Mouse (Mus musculus) G1E (cell line): Measurements from ENCODE around the gene Tmem74b.

Source experiments
- CTCF ChIP-seq: IDR thresholded peaks from 2 replicates; pipeline ENCODE4 v1.5.1; 2012; ENCODE audit warnings: low read depth, low read length, inconsistent platforms, mixed read lengths
- GATA1 ChIP-seq: IDR thresholded peaks from 2 replicates; pipeline ENCODE4 v1.6.1; 2012; ENCODE audit warnings: borderline replicate concordance, low read length, inconsistent platforms, mixed read lengths
- POLR2AphosphoS5 ChIP-seq: IDR thresholded peaks from 2 replicates; pipeline ENCODE4 v1.6.1; 2012; ENCODE audit warnings: low read depth, low read length, inconsistent platforms; ENCODE audit not compliant: insufficient replicate concordance
- TAL1 ChIP-seq: conservative IDR thresholded peaks from 2 replicates; pipeline ENCODE4 v1.6.1; 2012; ENCODE audit warnings: low read depth, low read length, inconsistent platforms, mixed read lengths

DNA sequence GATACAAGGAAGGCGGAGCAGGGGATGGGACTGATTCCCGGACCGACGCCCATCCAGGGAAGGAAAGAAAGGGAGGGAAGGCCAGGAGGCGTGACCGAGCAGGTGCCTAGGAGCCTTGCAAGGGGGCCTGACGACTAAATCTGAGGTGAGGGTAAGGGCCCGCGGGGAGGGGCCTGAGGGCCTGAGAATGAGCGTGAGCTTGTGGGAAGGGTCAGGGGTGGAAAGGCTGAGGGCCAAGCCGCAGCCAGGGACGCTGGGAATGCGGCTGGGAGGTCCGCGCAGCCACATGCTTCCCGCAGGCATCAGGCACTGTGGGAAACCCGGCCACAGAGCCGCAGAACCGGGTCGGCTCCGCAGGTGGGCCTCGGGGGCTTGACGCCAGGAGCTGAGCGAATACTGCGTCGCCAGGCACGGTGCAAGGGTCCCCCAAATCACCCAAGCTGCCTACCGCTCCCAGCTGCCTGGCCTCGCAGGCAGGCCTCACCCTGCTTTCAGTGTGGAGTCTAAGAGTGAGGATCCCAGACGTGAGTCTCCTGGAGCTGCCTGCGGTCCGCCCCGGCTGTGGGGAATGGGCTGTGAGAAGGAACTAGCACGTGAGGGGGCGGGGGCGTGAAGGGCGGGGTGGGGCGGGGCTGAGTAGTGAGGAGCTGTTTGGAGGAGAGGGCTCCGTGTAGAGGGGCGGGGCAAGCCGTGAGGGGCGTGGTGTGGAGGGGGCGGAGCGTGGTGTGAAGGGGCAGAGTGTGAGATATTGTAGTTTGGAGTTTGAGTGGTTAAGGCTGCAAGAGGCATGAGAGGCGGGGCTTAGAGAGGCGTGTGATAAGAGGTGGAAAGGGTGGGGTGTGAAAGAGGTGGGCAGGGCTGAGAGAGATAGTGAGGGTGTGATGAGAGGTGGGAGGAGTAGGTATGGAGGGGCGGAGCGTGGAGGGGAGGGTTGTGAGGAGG, 31.5 kb upstream of the Tmem74b start:
- no peak for TF ChIP-seq TAL1
- no peak for TF ChIP-seq CTCF
- no peak for TF ChIP-seq GATA1
- TF ChIP-seq POLR2AphosphoS5: no peak
